Mouse (Mus musculus) CD8-positive naive resting alpha-beta T cell, adult 57 days (primary cell): Measurements from ENCODE around the gene Usp4. TPM values are rescaled to one million over a fixed set of nuclear protein-coding genes. Genes with fewer than 3 reads are reported as not detected.

Experiments
- total RNA-seq: library from RNA; stranded (reverse); gene quantifications from one replicate; pipeline ENCODE4 v1.2.4, GENCODE M21; 2023

Gene Usp4
- total RNA-seq, result 150 TPM

GRCm38 (mm10) chr9:108347540-108348289 lies at the start of gene Usp4:
TSS of gene Usp4 (plus strand) at chr9:108347853.

DNA sequence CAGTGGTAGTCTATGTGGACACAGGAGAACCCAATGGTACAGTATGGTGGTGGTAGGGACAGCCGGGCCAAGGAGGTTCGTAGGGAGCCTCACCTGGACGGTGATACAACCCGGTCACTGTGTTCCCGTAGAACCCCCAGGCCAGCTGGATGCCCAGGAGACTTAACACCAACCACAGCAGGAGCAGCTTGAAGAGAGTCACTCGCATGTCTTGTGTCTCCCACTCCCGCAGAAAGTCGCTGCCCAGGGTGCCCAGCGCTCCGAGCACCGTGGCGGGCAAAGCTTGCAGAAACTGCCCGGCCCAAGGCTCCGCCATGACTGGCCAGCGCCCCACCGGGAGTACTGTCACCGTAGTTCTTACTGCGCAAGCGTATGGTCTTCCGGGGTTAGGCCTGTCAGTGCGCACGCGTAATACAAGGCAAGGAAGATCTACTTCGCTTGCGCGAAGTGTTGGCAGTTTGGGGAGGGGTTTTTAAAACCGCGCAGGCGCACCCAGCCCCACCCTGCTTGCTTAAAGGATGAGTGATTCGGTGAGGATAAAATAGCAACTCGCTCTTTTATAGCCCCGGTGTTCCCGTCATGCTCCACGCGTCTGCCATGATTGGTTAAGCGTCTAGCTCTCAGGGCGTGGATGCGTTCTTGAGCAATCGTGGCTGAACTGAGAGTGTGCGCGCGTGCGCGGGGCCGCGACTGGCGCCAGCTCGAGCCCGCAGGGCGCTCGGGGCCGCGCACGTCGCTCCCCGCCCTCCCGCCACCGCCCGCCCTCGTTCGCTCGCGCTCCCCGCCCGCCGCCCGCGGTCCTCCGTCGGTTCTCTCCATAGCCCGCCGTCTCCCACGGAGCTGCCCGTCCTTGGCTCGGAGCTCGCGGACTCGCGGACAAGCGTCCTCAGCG lies 41.8 kb upstream of the Usp4 start, which contains the start of the genes Rhoa and Tcta:
Gene Rhoa, plus strand, starts transcription at position 501 of the 892 bp plus-strand sequence.
Gene Tcta, minus strand, starts transcription at position 532 of the 892 bp plus-strand sequence.

GRCm38 (mm10) chr9:108338886-108339781 lies 8.5 kb upstream of the Usp4 start, which contains the start of gene Gpx1:
TSS of gene Gpx1 (plus strand) at chr9:108338903.

GRCm38 (mm10) chr9:108392676-108393075 lies 45.0 kb downstream of the Usp4 start, which contains the start of gene 1700102P08Rik:
TSS of gene 1700102P08Rik (plus strand) at chr9:108392805.

DNA sequence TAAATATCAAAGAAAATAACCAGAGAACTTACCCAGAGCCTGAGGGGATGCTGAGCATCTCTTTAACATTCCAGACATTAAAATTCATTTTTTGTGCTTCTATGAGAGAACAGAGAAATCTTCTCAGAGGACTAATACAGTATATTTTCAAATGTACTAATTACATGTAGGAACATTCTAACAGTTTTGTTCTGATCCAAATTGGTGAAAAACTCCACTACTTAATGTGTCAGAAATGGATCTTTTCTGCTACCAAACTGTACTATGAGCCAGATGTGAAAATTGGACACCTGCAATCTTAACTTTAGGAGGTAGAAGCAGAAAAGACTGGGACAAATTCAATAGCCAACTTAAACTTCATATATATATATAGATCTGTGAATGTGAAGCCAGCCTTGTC lies 80.7 kb downstream of the Usp4 start, which contains the start of gene Ccdc36:
Gene Ccdc36, minus strand, starts transcription at position 101 of the 400 bp plus-strand sequence.

GRCm38 (mm10) chr9:108436182-108436581 lies 88.5 kb downstream of the Usp4 start, which contains the start of gene BC048562:
TSS of gene BC048562 (plus strand) at chr9:108436482.

Other genes with a start within 250 kb of the Usp4 start
- 0.64 TPM for gene Bsn, start 157.5 kb upstream of the Usp4 start, total RNA-seq
- gene Dag1, start 83.9 kb upstream of the Usp4 start, total RNA-seq, result 33.8 TPM
- gene Nicn1, start 57.4 kb upstream of the Usp4 start, total RNA-seq, result 3.4 TPM
- 2.9 TPM for gene Amt, start 51.0 kb upstream of the Usp4 start, total RNA-seq
- 365 TPM for gene Rhoa, start 41.7 kb upstream of the Usp4 start, total RNA-seq
- 8.1 TPM for gene Tcta, start 41.7 kb upstream of the Usp4 start, total RNA-seq
- 217 TPM for gene Gpx1, start 8.9 kb upstream of the Usp4 start, total RNA-seq
- gene 1700102P08Rik, start 45.0 kb downstream of the Usp4 start, total RNA-seq, result 5.4 TPM
- not detected for gene Ccdc36, start 80.6 kb downstream of the Usp4 start, total RNA-seq
- not detected for gene BC048562, start 88.6 kb downstream of the Usp4 start, total RNA-seq
- 35.5 TPM for gene Ccdc71, start 112.7 kb downstream of the Usp4 start, total RNA-seq
- 5.8 TPM for gene Klhdc8b, start 113.7 kb downstream of the Usp4 start, total RNA-seq
- 0.15 TPM for gene Lamb2, start 131.9 kb downstream of the Usp4 start, total RNA-seq
- gene Usp19, start 142.7 kb downstream of the Usp4 start, total RNA-seq, result 285 TPM
- 183 TPM for gene Qars, start 159.9 kb downstream of the Usp4 start, total RNA-seq
- 225 TPM for gene Qrich1, start 169.0 kb downstream of the Usp4 start, total RNA-seq
- gene Impdh2, start 212.4 kb downstream of the Usp4 start, total RNA-seq, result 196 TPM
- 22.9 TPM for gene Ndufaf3, start 219.6 kb downstream of the Usp4 start, total RNA-seq
- 55.2 TPM for gene Dalrd3, start 222.0 kb downstream of the Usp4 start, total RNA-seq
- 29.0 TPM for gene Wdr6, start 230.9 kb downstream of the Usp4 start, total RNA-seq
- 9.7 TPM for gene P4htm, start 249.8 kb downstream of the Usp4 start, total RNA-seq